In genomic region chr10:95193875-95194281, GRCm38 (mm10) we compare ENCODE assay signal across 9 mouse cellular contexts.
DNase-seq lines count a peak whose midpoint lies in the region; ATAC-seq lines count a peak whose summit lies in the region.
"Had no signal": no experiment of that assay in that cellular context is flagged by ENCODE, and none has a peak within 500 bp of the region (broad histone marks: within the 10 kb centered on the region; RNA-seq: fewer than 3 reads in every experiment).

No protein-coding gene starts in this region.

- peak; percentile 57; the same call in 1 of the 2 replicates for ATAC-seq in kidney, embryonic 14.5 days (ENCODE audit: low FRiP score, low TSS enrichment)
- ATAC-seq in kidney, embryonic 15.5 days (replicated peaks; ENCODE audit: low FRiP score) = no peak

- H3K9ac ChIP-seq in kidney, embryonic 14.5 days (ENCODE audit: low read depth, low read length) = no peak overlapping the region
- no peak overlapping the region for H3K9ac ChIP-seq in kidney, embryonic 15.5 days

- no peaks in the 10 kb centered on the region for H3K9me3 ChIP-seq in kidney, embryonic 14.5 days (ENCODE audit: control insufficient read depth, low read length)
- no peaks in the 10 kb centered on the region for H3K9me3 ChIP-seq in kidney, embryonic 15.5 days (replicated peaks)

- no peak overlapping the region for H3K4me3 ChIP-seq in kidney, embryonic 14.5 days (ENCODE audit: low read length)
- 0 out of 2 replicates have a peak overlapping the region, but pooled peaks have one; percentile 1 for H3K4me3 ChIP-seq in kidney, embryonic 15.5 days (replicated peaks)

- H3K4me2 ChIP-seq in kidney, embryonic 14.5 days (replicated peaks; ENCODE audit: low read depth, low read length) = no peak overlapping the region; the same call in 1 of the 2 replicates
- H3K4me2 ChIP-seq in kidney, embryonic 15.5 days = peak overlapping the region; percentile 36

- no peaks in the 10 kb centered on the region for H3K36me3 ChIP-seq in kidney, embryonic 14.5 days (ENCODE audit: control insufficient read depth, insufficient read depth, low read length)
- no peaks in the 10 kb centered on the region for H3K36me3 ChIP-seq in kidney, embryonic 15.5 days

- H3K27ac ChIP-seq in kidney, embryonic 14.5 days (ENCODE audit: low read depth, low read length) = no peak overlapping the region
- H3K27ac ChIP-seq in kidney, embryonic 15.5 days = 0 out of 2 replicates have a peak overlapping the region, but pooled peaks have one; percentile 24
- H3K27ac ChIP-seq: macrophage had no signal

- H3K4me1 ChIP-seq in kidney, embryonic 14.5 days (ENCODE audit: control insufficient read depth, insufficient read depth, low read length) = no peaks in the 10 kb centered on the region
- peaks cover 14% of the 10 kb centered on the region for H3K4me1 ChIP-seq in kidney, embryonic 15.5 days

- no peaks in the 10 kb centered on the region for H3K27me3 ChIP-seq in kidney, embryonic 14.5 days (ENCODE audit: control insufficient read depth, insufficient read depth, low read length)
- no peaks in the 10 kb centered on the region for H3K27me3 ChIP-seq in kidney, embryonic 15.5 days

- WGBS in kidney, embryonic 14.5 days = 48% methylated on average over 11 of the region's 11 CpGs
- WGBS in kidney, embryonic 15.5 days = 47% methylated on average over 11 of the region's 11 CpGs

- DNase-seq in kidney, adult 8-10 months = no peak
- DNase-seq in heart, adult 18-20 months = peak; percentile 58 to 68
- peak; percentile 42 to 52 for DNase-seq in lung, postnatal 4 days
- DNase-seq in thymus, postnatal 4 days = no peak
- DNase-seq in gastrocnemius, adult 8-10 months (ENCODE audit: low spot score in 2 of 2) = no peak
- no peak for DNase-seq in right cerebral cortex, postnatal 36 days (ENCODE audit: low spot score in 2 of 2)

Comparison
In these comparisons a context has a peak if more than half of its experiments do, and no peak if none do; other contexts are left out.
1. DNase-seq: peak in heart, adult 18-20 months (2 of 2) and lung, postnatal 4 days (2 of 2); none in kidney, adult 8-10 months (0 of 2), thymus, postnatal 4 days (single experiment), gastrocnemius, adult 8-10 months (0 of 2) and right cerebral cortex, postnatal 36 days (0 of 2).